Mouse (Mus musculus) left cerebral cortex, adult 9 months (tissue): ENCODE results near the gene Hoxd3.

ENCODE experiments used
- DNase-seq, 2 experiments: peaks; one replicate each; pipeline ENCODE4 v3.0.0; 2022; ENCODE audit warnings: low spot score in 2 of 2

Hoxd3 gene

DNA sequence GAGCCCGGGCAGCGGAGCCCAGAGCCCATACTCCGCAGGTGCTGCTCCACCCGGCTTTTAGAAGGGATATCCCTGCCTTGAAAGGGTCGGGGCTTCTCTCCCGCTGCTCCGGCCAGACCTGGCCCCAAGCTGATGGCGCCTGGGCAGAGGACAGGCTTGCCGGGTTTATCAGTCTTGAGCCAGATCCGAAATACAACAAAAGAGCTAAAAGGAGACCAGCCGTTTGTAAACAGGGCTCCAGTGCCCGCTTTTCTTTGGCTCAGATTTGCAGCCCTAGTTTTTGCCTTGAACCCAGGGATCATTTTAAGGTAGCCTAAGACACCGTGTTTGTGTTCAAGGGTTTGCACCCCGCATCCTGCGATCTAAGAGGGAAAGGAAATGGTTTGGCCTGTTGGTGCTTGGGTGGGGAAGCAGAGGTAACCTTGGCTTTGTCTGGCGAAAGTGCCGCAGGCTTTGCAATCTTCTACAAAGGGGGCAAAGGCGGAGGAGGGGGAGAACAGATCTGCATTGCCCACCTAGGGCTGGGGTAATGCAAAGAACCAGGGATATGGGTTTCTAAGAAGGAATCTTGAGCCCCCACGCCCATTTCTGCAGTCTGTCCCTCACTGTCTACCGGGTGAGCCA lies 18.8 kb upstream of the Hoxd3 start:
- DNase-seq: no peak

GRCm38 (mm10) chr2:74693432-74693827 lies 18.3 kb upstream of the Hoxd3 start:
- no peak for DNase-seq

GRCm38 (mm10) chr2:74694066-74694465 lies 17.7 kb upstream of the Hoxd3 start:
- DNase-seq: no peak

DNA sequence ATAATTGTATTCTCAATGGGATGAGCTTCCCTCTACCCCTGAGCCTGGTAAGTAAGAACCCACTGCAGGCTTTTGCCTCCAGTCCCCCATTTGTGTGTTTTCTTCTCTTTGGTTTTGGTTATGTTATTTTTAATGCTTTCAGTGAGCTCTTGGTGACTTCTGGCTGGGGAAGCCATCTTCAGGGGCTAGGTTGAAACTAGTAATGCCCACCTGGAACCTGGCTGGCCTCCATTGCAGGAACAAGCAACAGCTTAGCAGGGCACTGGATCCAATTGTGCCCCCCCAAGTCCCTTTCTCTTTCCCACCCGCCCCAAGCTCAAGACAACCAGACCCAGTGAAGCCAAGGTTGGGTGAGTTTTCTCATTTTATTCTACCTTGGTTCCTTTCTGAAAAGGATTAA lies 16.3 kb upstream of the Hoxd3 start:
- DNase-seq: no peak

DNA sequence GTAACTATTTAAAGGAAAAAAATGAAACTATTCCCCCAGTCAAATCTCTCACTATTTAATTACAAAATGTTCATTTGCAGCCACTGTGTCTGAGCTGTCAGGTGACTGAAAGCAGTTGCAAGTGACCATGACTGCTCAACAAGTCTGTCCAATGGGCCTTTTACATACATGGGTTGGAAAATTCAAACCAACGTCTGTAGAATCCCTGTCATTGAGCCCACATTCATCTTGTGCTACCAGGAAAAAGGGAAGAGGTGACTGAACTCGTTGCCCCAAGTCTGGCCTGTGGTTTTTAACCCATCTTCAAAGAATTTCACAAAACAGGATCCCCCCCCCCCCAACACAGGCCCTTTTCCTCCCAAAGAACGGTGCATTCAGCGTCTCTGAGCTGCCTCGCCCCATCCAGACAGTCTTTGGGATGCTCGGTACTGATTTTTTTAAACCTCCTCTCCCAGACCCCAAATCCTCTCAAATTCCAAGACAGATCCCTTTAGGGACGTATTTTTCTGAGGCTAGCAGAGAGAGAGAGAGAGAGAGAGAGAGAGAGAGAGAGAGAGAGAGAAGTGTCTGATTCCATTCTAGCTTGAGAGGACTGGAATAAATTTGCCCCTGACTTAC lies 15.8 kb upstream of the Hoxd3 start:
- DNase-seq: no peak

GRCm38 (mm10) chr2:74696442-74697335 lies 15.0 kb upstream of the Hoxd3 start:
- no peak for DNase-seq

GRCm38 (mm10) chr2:74697567-74698121 lies 14.1 kb upstream of the Hoxd3 start, which contains the start of gene Hoxd9:
Gene Hoxd9 (plus strand): TSS chr2:74697727.
- no peak for DNase-seq

DNA sequence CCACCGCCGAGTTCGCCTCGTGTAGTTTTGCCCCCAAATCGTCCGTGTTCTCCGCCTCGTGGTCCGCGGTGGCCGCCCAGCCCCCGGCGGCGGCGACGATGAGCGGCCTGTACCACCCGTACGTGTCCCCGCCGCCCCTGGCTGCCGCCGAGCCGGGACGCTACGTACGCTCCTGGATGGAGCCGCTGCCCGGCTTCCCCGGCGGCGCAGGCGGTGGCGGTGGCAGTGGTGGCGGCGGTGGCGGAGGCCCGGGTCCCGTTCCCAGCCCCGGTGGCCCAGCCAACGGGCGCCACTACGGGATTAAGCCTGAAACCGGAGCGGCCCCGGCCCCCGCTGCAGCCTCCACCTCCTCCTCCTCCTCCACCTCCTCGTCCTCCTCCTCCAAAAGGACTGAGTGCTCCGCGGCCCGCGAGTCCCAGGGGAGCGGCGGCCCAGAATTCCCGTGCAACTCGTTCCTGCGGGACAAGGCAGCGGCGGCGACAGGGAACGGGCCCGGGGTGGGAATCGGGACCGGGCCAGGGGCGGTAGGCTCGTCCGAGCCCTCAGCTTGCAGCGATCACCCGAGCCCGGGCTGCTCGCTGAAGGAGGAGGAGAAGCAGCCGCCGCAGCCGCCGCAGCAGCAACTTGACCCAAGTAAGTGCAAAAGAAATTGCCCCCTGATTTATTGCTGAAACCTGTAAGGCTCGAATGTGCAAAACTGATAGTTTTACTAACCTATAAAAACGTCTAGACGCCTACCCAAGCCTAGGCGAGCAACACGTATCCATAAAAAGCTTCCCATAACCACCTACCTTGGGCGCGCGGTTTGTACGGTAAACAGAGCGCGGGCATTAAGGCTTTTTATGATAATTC lies 13.3 kb upstream of the Hoxd3 start:
- DNase-seq: no peak

- DNase-seq: no peak
These were observed 12.7 kb upstream of the Hoxd3 start for GRCm38 (mm10) chr2:74699053-74699430.

DNA sequence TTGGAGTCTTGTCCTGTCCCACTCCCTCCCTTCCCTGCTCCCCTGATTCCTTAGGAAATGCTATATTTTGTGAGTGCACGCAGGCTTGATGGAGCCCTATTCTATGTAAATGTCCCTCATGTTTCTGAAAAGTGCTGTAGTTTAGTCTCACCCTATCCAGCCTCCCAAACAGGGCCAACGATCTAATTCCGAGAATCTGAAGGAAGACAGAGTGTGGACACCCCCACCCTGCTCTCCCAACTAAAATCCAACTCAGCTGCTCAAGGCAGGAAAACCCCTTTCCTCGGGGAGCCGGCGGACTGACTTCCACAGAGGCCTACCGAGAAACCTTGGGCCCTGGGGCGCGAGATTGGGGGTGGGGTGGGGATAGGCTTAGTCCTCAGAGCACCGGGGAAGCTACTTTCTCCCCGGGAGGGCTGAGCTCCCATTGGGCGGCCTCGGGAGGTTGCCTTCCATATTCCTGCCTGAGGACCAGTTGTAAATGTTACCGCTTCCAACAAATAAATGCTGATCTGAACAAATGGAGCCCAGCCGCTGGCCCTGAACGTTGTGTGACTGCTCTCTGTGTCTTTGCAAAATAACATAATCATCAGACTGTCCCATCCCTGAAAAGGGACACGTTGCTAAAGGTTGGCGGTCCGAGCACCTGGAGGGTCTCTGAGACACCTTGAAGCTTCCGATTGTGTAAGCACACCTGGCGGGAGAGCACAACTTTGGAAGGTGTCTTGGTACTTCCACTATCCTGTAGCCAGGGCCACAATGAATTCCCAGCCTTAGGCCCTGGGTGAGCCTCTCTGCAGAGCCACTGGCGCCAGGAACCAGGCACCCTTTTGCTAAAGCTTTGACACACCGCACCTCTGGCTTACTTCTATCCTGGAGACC lies 11.8 kb upstream of the Hoxd3 start:
- DNase-seq: no peak

GRCm38 (mm10) chr2:74700546-74701112 lies 11.1 kb upstream of the Hoxd3 start:
- DNase-seq: no peak

DNA sequence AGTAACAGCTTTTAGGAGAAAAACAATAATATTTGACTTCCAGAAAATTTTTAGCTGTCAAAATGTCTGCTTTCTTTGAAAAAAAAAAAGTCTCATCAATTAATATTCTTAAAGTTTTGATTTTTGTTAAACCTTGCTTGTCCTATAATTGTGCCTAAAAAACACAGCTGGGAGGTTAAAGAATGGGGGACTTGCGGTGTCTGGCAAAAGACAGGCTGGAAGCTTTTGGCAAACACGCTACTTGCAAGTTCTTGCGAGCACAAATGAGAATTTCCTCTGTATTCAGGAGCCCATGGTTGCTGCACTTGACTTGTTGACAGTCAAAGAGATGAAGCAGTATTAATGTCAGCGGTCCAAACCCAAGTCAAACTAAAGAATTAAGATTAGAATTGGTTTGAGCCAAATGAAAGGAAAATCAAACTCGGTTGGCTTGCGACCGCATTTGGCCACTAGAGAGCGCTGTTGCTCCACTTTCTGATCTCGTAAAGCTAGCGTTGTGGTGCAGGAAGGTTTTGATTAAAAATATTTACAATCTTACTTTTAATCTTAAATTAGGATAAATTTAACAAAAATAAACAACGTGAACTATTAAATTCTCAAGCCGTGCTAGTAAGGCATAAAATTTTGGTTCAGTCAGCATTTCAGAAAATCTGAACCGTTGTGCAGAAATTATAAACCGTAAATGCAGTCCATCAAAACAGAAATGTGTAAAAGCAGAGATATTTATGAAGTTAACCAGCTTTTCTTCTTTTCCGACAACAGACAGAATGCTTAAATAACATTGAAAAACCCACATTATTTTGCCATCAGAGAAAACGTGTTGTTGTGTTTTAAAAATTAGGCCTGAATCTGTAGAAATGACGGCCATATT lies 9.5 kb upstream of the Hoxd3 start:
- peak in 1 of 2 experiments; percentile 76 for DNase-seq

GRCm38 (mm10) chr2:74702820-74703219 lies 8.9 kb upstream of the Hoxd3 start:
- DNase-seq: no peak

GRCm38 (mm10) chr2:74703317-74703716 lies 8.4 kb upstream of the Hoxd3 start:
- no peak for DNase-seq

GRCm38 (mm10) chr2:74703720-74704392 lies 7.9 kb upstream of the Hoxd3 start:
- no peak for DNase-seq

DNA sequence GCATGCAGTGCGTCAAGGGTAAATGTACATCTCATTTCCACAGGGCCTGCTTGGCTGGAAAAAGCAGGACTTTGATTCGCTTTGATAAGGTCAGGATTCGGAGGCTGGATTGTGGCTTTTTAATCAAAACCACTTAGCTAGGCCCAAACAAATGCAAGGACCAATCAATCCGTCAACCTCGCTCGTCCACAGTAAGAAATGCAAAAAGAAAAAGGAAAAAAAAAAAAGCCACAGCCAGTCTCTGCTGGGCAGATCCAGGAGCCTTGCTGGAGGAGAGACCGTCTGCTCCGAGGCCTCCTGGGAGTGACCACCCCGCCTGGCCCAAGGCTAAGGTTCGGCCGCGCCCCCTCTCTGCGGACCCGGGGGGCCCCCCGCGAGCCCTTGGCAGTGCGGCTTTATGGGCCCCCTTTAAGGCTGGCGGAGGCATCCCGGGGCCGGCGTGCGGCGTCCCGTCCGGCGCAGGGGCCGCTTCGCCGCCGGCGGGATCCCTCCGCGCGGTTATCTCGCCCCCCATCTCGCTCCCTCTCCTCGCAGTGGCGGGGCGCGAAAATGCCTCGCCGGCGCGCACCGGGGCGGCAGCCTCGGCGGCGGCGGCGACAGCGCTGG lies 7.2 kb upstream of the Hoxd3 start, which contains the start of gene Hoxd8:
Gene Hoxd8 (plus strand): TSS at position 223 of the 606 bp plus-strand sequence.
- no peak for DNase-seq

DNA sequence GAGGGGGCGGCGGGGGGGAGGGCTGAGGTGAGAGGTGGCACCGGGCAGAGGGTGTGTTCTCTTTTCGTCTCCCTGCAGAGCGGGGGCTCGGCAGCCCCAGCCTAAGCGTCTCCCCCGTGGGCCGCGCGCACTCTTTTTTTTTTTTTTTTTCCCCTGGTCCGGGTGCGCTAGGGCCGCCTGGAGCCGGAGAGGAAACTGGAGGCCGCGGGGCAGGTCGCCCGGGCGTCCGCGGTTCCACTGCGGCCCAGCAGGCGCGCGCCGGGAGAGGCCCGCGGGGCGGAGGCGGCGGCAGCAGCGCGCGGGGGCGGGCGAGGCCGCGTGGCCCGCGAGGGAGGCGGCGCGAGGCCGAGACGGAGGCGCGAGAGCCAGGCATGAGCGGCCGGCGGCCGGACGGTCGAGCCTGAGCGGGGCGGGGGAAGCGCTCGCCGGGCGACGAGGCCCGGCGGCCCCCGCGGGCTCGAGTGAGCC lies 6.7 kb upstream of the Hoxd3 start:
- DNase-seq: no peak
